Mouse (Mus musculus) midbrain, embryonic 12.5 days (tissue): ENCODE measurements around the gene Prickle2. TPM values are rescaled to one million over a fixed set of nuclear protein-coding genes. Genes with fewer than 3 reads are reported as not detected.
A peak's percentile ranks its signal among the peaks of the same experiment; 100 is the strongest.

ENCODE experiments used
- ATAC-seq: fragments of 200-750 bp; cut with Nextera tagmentation; 2 replicates; pipeline ENCODE4 v1.8.0; 2017; ENCODE audit warnings: low read depth, moderate TSS enrichment, moderate library complexity; ENCODE audit not compliant: low FRiP score
- H3K27ac ChIP-seq: fragments of 300-500 bp; sonication (generic); replicated peaks from 2 replicates; pipeline ENCODE4 v1.5.1; 2016; ENCODE audit warnings: mild to moderate bottlenecking
- H3K27me3 ChIP-seq: fragments of 300-500 bp; sonication (generic); 2 replicates; pipeline ENCODE4 v1.6.1; 2016; ENCODE audit warnings: mild to moderate bottlenecking
- H3K36me3 ChIP-seq: fragments of 300-500 bp; sonication (generic); 2 replicates; pipeline ENCODE4 v1.6.1; 2016
- H3K4me1 ChIP-seq: fragments of 300-500 bp; sonication (generic); 2 replicates; pipeline ENCODE4 v1.6.1; 2016
- H3K4me2 ChIP-seq: fragments of 300-500 bp; sonication (generic); replicated peaks from 2 replicates; pipeline ENCODE4 v1.6.1; 2016; ENCODE audit warnings: mild to moderate bottlenecking, moderate library complexity
- H3K4me3 ChIP-seq: fragments of 300-500 bp; sonication (generic); 2 replicates; pipeline ENCODE4 v1.5.1; 2016; ENCODE audit warnings: mild to moderate bottlenecking
- H3K9ac ChIP-seq: fragments of 300-500 bp; sonication (generic); replicated peaks from 2 replicates; pipeline ENCODE4 v1.6.1; 2016; ENCODE audit warnings: mild to moderate bottlenecking, moderate library complexity
- H3K9me3 ChIP-seq: fragments of 300-500 bp; sonication (generic); 2 replicates; pipeline ENCODE4 v1.6.1; 2016; ENCODE audit warnings: mild to moderate bottlenecking
- WGBS: fragments of 180-500 bp; shearing (Covaris S2); methylation state at CpG from one replicate; pipeline ENCODE4 v1.1.7; 2016; 5-methylcytosine and 5-hydroxymethylcytosine counted together
- polyA plus RNA-seq: library from polyadenylated mRNA; unstranded; fragments of >200 nt; fragmentation: Nextera tagmentation; extraction: Ambion mirVana; gene quantifications from 2 replicates; pipeline ENCODE4 v1.2.1, GENCODE M21; 2016

The Prickle2 gene
- polyA plus RNA-seq, 1 experiment from 2014 or later = 12.1 TPM

DNA sequence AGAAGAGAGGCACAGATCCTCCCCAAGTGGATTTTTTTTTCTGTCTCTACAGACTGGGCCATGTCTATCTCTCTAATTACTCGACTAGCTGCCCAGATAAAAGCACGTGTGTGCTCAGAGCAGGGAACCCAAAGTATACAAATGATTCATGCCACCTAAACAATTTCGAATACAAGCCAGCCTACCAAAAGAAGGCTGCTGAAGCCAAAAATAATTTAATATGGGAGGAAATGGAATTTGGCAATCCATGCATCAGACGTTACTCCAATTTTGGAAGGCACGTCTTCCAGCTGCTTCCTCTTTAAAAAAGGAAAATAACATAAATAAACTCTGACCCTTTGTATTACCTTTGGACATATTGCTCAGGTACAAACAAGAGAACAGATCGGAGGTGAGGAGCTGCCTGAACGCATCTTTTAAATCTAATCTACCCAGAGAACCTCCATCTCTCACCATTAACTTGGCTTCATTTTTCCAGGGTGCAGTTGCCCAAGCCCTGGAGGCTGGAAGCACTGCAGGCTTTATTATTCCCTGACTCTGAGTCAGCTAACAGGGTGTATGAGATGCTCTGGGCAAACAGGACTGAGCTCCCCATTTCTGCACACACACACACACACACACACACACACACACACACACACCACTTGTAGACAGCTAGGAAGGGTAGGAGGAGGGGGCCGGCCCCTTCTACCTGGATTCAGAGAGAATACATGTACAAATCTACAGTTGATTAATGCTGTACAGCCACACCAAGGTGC, 172.5 kb downstream of the Prickle2 start:
- no peak overlapping the region for H3K4me2 ChIP-seq
- no peak for ATAC-seq

DNA sequence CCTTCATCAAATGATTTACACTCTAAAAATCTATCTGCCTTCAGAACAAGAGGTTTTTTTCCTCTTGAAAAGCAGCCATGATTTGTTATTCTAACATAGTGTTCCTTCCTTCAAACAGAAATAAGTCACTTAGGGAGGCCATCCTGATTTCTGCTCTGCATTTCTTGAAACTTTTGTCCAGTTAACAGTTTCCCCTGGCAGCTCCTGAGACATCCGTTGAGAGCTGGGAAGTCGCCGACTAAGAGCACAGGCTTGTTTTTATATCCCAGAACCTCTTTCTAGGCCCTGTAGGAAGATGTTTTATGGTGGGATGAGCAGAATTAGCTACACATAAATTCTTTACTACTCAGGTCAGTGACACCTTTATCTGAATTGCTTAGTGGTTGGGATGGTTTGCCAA, 173.1 kb downstream of the Prickle2 start:
- H3K9ac ChIP-seq = no peak overlapping the region
- no peaks in the 10 kb centered on the region for H3K36me3 ChIP-seq
- 76% methylated on average over 3 of the region's 3 CpGs for whole genome bisulfite sequencing

More for the DNA sequence above, 172.5 kb downstream of the Prickle2 start:
- 86% methylated on average over 8 of the region's 8 CpGs for WGBS
- Histone ChIP-seq H3K27me3 (0 out of 2 replicates have a peak, but pooled peaks cover 2% of the 10 kb centered on the region), H3K36me3 (no peaks in the 10 kb centered on the region), H3K9ac (no peak overlapping the region), H3K4me1 (peaks cover 9% of the 10 kb centered on the region), H3K4me3 (no peak overlapping the region), H3K27ac (no peak overlapping the region), H3K9me3 (no peaks in the 10 kb centered on the region)

DNA sequence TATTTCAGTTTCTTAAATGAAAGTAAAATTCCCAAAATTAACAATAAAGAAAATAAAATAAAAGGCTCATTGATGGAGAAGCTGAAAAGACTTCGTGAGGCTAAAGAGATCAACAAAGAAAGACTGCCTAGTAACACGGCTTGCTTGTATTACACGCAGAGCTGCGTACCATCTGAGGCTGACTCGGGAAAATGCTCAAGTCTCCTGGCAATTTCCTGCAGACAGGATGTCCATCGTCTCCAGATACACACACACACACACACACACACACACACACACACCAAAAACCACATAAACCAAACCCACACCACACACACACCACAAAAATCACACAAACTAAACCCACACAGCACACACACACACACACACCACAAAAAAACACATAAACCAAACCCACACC, 173.6 kb downstream of the Prickle2 start:
- H3K4me2 ChIP-seq = no peak overlapping the region
- peaks cover 9% of the 10 kb centered on the region for H3K4me1 ChIP-seq
- 0 out of 2 replicates have a peak, but pooled peaks cover 2% of the 10 kb centered on the region for H3K27me3 ChIP-seq
- H3K9me3 ChIP-seq = no peaks in the 10 kb centered on the region
- H3K4me3 ChIP-seq = no peak overlapping the region
- 86% methylated on average over 5 of the region's 6 CpGs for WGBS
- H3K27ac ChIP-seq = no peak overlapping the region
- no peak overlapping the region for H3K9ac ChIP-seq
- no peak for ATAC-seq
- H3K36me3 ChIP-seq = no peaks in the 10 kb centered on the region

More for the DNA sequence above, 173.1 kb downstream of the Prickle2 start:
- Histone ChIP-seq H3K4me2 (no peak overlapping the region), H3K4me1 (peaks cover 9% of the 10 kb centered on the region), H3K27me3 (0 out of 2 replicates have a peak, but pooled peaks cover 2% of the 10 kb centered on the region), H3K4me3 (no peak overlapping the region), H3K27ac (no peak overlapping the region), H3K9me3 (no peaks in the 10 kb centered on the region)
- no peak for ATAC-seq

DNA sequence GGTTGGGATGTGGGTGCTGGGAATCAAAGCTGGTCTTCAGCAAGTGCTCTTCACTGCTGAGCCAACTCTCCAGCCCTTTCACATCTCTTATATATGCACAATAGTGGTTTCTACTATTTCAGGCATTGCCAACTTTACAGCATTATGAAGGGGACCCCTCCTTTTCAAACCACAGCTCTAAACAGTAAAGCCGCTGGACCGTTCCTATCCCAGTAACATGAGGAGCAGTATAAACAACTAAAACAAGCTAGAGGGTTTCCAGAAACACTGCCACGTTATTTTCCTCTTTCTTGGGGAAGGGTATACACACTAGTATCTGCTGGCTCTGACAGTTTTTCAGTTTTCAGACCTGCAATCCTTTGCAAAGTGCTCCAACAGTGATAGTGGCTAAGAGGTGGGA, 179.7 kb downstream of the Prickle2 start:
- H3K4me3 ChIP-seq = no peak overlapping the region
- no peaks in the 10 kb centered on the region for H3K27me3 ChIP-seq
- no peak overlapping the region for H3K4me2 ChIP-seq
- no peak for ATAC-seq
- 78% methylated on average over 3 of the region's 3 CpGs for WGBS
- 0 out of 2 replicates have a peak, but pooled peaks cover 6% of the 10 kb centered on the region for H3K4me1 ChIP-seq
- H3K27ac ChIP-seq = 0 out of 2 replicates have a peak overlapping the region, but pooled peaks have one; percentile 21
- no peaks in the 10 kb centered on the region for H3K9me3 ChIP-seq
- no peak overlapping the region for H3K9ac ChIP-seq
- no peaks in the 10 kb centered on the region for H3K36me3 ChIP-seq

DNA sequence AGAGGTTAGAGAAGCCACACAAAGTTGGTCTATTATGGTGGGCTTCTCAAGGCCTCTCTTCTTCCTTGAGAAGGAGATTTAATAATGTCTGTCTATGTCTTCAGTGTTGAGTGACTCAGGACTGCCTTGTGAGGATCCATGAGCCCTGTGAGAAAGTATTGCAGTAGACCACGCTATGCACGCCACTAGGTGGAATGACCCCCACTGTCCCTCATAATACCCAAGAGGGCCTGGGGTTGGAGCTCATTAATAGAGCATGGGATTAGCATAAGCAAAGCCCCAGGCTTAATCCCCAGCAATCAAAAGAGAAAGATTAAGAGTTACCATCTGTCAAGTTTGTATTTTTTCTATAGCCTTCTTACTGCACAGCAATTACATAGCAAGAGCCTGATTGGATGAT, 180.3 kb downstream of the Prickle2 start:
- Histone ChIP-seq H3K36me3 (no peaks in the 10 kb centered on the region), H3K9me3 (no peaks in the 10 kb centered on the region), H3K4me2 (no peak overlapping the region), H3K9ac (no peak overlapping the region), H3K4me3 (no peak overlapping the region), H3K27me3 (no peaks in the 10 kb centered on the region), H3K27ac (no peak overlapping the region), H3K4me1 (0 out of 2 replicates have a peak, but pooled peaks cover 6% of the 10 kb centered on the region)
- WGBS = 27% methylated on average over 2 of the region's 2 CpGs
- peak; percentile 63 for ATAC-seq

DNA sequence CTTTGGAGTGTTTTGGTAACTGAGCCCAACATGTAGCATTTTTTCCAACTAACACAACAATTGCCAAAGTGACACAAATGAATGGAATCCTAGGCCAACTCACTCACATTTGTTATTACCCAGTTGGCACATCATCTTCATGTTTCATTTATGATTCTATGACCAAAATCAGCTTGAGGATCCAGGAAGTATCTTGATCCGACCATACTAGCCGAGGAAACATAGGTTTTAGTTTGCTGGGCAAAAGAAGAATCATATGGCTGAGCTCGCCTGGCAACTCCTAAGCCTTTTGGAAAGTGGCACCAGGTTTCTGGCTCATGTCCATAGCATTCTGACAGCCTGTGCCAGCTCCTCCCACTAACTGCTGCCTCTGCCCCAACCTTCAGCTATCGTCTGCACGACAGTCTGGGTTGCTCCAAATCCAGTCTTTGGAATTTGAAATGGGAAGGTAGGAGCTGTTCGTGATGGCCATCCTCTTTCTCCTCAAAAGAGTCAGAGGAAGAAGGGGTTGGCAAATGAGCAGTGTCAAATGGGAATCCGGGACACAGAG, 184.4 kb downstream of the Prickle2 start:
- no peak for ATAC-seq
- 85% methylated on average over 7 of the region's 7 CpGs for WGBS

DNA sequence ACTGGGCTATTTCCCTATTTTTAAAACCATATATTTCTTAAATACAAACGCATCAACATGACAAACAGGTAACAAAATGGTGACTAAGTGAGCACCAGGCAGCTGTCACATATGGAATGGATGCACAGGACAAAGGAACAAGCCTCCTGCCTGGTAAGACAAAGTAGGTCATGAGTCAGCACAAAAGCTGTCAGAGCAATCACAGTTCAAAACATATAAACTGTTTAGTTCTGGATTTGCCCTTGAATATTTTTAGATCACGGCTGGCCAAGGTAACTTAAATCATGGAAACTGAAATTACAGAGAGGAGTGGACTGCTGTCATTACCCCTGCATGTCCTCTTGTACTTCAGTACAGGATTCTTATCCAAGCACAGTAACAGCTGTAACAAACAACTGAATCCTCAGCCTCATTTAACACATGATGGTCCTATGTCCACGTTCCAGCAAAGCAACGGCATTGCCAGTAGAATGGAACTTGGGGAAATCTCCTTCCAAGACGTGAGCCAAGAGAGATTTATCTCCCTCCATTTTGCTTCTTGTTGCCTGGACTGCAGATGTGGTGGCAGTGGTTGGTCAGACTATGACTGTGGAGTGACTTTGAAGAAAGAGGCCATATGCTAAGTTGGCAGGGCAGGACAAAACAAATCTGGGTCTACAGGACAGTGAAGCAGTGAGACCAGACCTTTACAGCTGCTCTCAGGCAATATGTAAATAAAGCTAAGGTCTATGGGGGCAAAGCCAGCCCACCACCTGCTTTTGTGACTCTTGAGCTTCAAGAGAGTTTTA, 185.7 kb downstream of the Prickle2 start:
- Histone ChIP-seq H3K4me3 (no peak overlapping the region), H3K27ac (no peak overlapping the region), H3K4me2 (no peak overlapping the region), H3K27me3 (no peaks in the 10 kb centered on the region), H3K9ac (no peak overlapping the region), H3K9me3 (no peaks in the 10 kb centered on the region), H3K36me3 (no peaks in the 10 kb centered on the region), H3K4me1 (0 out of 2 replicates have a peak, but pooled peaks cover under 1% of the 10 kb centered on the region)
- 82% methylated on average over 5 of the region's 5 CpGs for WGBS
- no peak for ATAC-seq

More for the DNA sequence above, 184.4 kb downstream of the Prickle2 start:
- Histone ChIP-seq H3K9ac (no peak overlapping the region), H3K4me3 (no peak overlapping the region), H3K27ac (no peak overlapping the region), H3K4me1 (0 out of 2 replicates have a peak, but pooled peaks cover 6% of the 10 kb centered on the region), H3K27me3 (no peaks in the 10 kb centered on the region), H3K4me2 (no peak overlapping the region), H3K36me3 (no peaks in the 10 kb centered on the region), H3K9me3 (no peaks in the 10 kb centered on the region)

DNA sequence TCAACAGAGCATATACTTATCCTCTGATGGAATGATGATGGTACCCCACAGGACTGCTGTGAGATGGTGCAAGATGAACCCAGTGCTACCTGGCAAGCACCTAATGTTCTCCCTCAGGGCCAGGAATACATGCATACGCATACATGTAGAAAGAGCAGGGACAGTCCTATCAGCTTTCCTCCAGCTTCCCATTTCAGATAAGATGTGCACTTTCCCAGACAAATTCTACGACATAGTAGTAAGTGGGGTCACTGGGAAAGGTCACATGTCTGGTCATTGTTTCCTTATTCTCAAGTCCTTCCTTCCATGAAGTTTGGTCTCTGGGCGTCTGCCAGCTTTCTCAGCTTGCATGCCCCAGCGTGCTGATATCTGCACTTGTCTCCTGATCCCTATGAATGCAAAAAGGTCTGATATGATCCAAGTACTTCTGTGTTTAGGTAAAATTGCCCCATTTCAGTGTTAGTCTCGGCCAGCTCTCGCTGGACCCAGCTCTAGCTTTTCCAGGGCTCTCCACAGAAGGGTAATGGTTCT, 187.5 kb downstream of the Prickle2 start:
- H3K27me3 ChIP-seq = no peaks in the 10 kb centered on the region
- no peak for ATAC-seq
- no peak overlapping the region for H3K4me3 ChIP-seq
- H3K4me1 ChIP-seq = no peaks in the 10 kb centered on the region
- no peak overlapping the region for H3K4me2 ChIP-seq
- WGBS = 91% methylated on average over 6 of the region's 6 CpGs
- H3K9ac ChIP-seq = no peak overlapping the region
- no peaks in the 10 kb centered on the region for H3K9me3 ChIP-seq
- H3K36me3 ChIP-seq = no peaks in the 10 kb centered on the region
- no peak overlapping the region for H3K27ac ChIP-seq

DNA sequence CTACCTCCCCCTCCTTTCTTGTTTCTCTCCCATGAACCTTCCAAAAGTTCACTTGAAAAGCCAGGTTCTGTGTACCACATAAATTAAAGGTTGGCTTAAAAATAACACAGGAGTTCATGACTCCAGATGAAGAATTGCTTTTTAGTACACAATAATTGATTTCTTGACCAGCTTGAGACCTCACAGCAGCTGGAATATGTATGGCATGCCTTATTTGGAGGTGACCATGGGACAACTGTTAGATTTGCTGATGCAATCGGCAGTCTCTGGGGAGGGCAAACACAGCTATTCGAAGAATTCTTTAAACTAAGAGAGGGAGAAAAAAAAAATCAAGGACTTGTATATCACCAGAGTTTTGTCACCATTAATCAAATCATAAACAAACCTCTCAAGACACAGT, 189.0 kb downstream of the Prickle2 start:
- no peaks in the 10 kb centered on the region for H3K4me1 ChIP-seq

DNA sequence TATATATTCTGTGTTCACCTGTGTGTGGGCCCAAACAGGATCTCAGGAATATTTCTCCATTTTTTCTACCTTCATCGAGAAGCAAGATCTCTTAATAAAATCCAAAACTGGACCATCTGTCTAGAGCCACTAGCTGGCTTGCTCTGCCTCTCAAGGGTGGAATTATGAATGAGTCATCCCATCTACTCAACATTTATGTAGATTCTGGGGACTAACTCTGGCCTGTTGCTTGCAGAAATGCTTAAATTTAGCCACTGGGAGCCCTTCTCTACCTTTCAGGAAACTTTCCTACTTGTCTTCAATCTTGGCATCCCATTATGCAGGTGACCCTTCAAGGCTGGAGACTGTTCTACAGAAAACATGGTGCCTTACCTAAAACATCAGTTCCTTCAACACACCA, 194.0 kb downstream of the Prickle2 start:
- no peaks in the 10 kb centered on the region for H3K27me3 ChIP-seq
- no peak overlapping the region for H3K4me3 ChIP-seq
- no peaks in the 10 kb centered on the region for H3K36me3 ChIP-seq
- ATAC-seq = no peak
- no peaks in the 10 kb centered on the region for H3K9me3 ChIP-seq
- 89% methylated on average over 1 of the region's 1 CpGs for WGBS
- no peak overlapping the region for H3K4me2 ChIP-seq
- H3K4me1 ChIP-seq = no peaks in the 10 kb centered on the region
- no peak overlapping the region for H3K27ac ChIP-seq
- H3K9ac ChIP-seq = no peak overlapping the region

More for the DNA sequence above, 189.0 kb downstream of the Prickle2 start:
- ATAC-seq = no peak
- 92% methylated on average over 2 of the region's 2 CpGs for WGBS
- no peaks in the 10 kb centered on the region for H3K27me3 ChIP-seq
- H3K36me3 ChIP-seq = no peaks in the 10 kb centered on the region
- no peak overlapping the region for H3K4me3 ChIP-seq
- no peaks in the 10 kb centered on the region for H3K9me3 ChIP-seq
- H3K4me2 ChIP-seq = no peak overlapping the region
- no peak overlapping the region for H3K9ac ChIP-seq
- no peak overlapping the region for H3K27ac ChIP-seq

DNA sequence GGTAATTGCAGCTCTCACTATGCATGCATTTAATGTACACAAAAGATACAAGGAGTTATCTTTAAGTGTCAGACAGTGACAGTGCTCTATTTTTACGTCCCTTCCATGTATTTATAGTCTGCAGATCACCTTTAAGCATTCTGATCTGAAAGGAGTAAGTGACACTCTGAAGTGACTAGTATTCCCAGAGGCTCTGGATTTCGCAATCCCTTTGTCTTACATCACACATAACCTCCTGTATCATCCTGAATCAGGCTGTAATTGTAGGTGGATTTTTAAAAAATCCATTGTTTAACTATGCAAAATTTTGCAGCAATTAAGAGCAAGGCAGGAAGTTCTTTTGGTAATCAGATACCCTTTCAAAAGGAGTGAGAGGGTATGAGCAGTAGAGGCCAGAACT, 196.2 kb downstream of the Prickle2 start:
- ATAC-seq = no peak
- 79% methylated on average over 2 of the region's 2 CpGs for WGBS

DNA sequence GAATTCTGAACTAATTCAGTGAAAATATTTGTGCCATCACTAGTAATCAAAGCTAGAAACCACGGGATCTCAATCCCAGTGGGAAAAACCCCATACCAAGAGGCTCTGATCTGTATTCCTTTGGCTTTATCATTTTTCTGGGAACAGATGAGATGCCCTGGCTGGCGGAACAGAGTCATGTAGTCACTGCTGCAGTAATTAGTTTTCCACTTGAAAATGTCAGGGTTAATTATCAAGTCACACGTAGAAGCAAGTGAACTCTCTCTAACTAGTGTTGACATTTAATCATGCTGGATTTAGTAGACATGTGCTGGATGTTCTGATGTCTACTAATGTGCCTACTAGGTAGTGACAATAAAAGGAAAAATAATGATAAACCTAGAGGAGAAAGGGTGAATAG, 199.7 kb downstream of the Prickle2 start:
- no peak for ATAC-seq
- Histone ChIP-seq H3K9ac (no peak overlapping the region), H3K4me1 (no peaks in the 10 kb centered on the region), H3K27me3 (no peaks in the 10 kb centered on the region), H3K4me3 (no peak overlapping the region), H3K36me3 (no peaks in the 10 kb centered on the region), H3K9me3 (no peaks in the 10 kb centered on the region), H3K4me2 (no peak overlapping the region), H3K27ac (no peak overlapping the region)
- 71% methylated on average over 3 of the region's 3 CpGs for WGBS

More for the DNA sequence above, 196.2 kb downstream of the Prickle2 start:
- H3K4me3 ChIP-seq = no peak overlapping the region
- no peaks in the 10 kb centered on the region for H3K36me3 ChIP-seq
- no peak overlapping the region for H3K4me2 ChIP-seq
- no peaks in the 10 kb centered on the region for H3K4me1 ChIP-seq
- H3K27ac ChIP-seq = no peak overlapping the region
- H3K9ac ChIP-seq = no peak overlapping the region
- H3K27me3 ChIP-seq = no peaks in the 10 kb centered on the region
- H3K9me3 ChIP-seq = no peaks in the 10 kb centered on the region
